Mouse (Mus musculus) heart, postnatal 10 days (tissue): ENCODE measurements at regions not wholly inside any gene's neighbourhood (a gene's known extent, or its start where the extent isn't known, plus 50 kb on each side); places are given as distances from the start of the nearest gene placed in this dataset.
A peak's percentile ranks its signal among the peaks of the same experiment; 100 is the strongest.
"Not testable (repeated sequence)": the region's sequence is repeated elsewhere in the genome, so short reads cannot be mapped to it uniquely, and the experiment has no call there.

Experiments used
- DNase-seq, 2 experiments: peaks; one replicate each; pipeline ENCODE4 v3.0.0; 2021
- intact Hi-C: fragments of 180-260 bp; cut with DNase I; formaldehyde crosslinking; loops from one replicate; pipeline ENCODE4 v1.15.1; 2025

- intact Hi-C loops, result no loop called here
- DNase-seq, result no peak
These were observed 50.6 kb upstream of the Ppp1r12a start for GRCm38 (mm10) chr10:108111398-108111797.

- no peak for DNase-seq
- intact Hi-C loops, result no loop called here
These were observed 51.1 kb upstream of the Ppp1r12a start for GRCm38 (mm10) chr10:108110891-108111290.

GRCm38 (mm10) chr10:108110197-108110596 lies 51.8 kb upstream of the Ppp1r12a start:
- intact Hi-C loops, result no loop called here
- no peak for DNase-seq

- intact Hi-C loops, DNase-seq: not testable (repeated sequence)
These were observed 53.5 kb upstream of the Ppp1r12a start for GRCm38 (mm10) chr10:108108500-108108899.

GRCm38 (mm10) chr10:108101521-108101920 lies 60.5 kb upstream of the Ppp1r12a start:
- DNase-seq, result peak; percentile 19 to 34
- intact Hi-C loops, result no loop called here

GRCm38 (mm10) chr10:108093043-108093442 lies 69.0 kb upstream of the Ppp1r12a start:
- intact Hi-C loops, result no loop called here
- no peak for DNase-seq

- intact Hi-C loops, result loop anchor here (2.0 to 5.0 kb wide), 2 partner anchors 73 to 159 kb away; partner anchors contain the start of gene Ppp1r12a
- DNase-seq, result peak; percentile 54 to 65
These were observed 72.5 kb upstream of the Ppp1r12a start for GRCm38 (mm10) chr10:108089375-108089981.

GRCm38 (mm10) chr10:108088883-108089282 lies 73.1 kb upstream of the Ppp1r12a start:
- DNase-seq, result peak in 1 of 2 experiments; percentile 39
- intact Hi-C loops, result loop anchor here (2.0 to 5.0 kb wide), 2 partner anchors 73 to 158 kb away; partner anchors contain the start of gene Ppp1r12a

GRCm38 (mm10) chr10:108088209-108088608 lies 73.8 kb upstream of the Ppp1r12a start:
- intact Hi-C loops, result loop anchor here (2.0 to 5.0 kb wide), 2 partner anchors 74 to 157 kb away; partner anchors contain the start of gene Ppp1r12a
- DNase-seq, result peak in 1 of 2 experiments; percentile 28

GRCm38 (mm10) chr10:108083220-108083619 lies 78.8 kb upstream of the Ppp1r12a start:
- no peak for DNase-seq
- intact Hi-C loops, result no loop called here

GRCm38 (mm10) chr10:108075144-108075543 lies 86.8 kb upstream of the Ppp1r12a start:
- intact Hi-C loops, result no loop called here
- no peak for DNase-seq

GRCm38 (mm10) chr10:108073828-108074227 lies 88.2 kb upstream of the Ppp1r12a start:
- no peak for DNase-seq
- intact Hi-C loops, result no loop called here

GRCm38 (mm10) chr10:108072211-108072610 lies 89.8 kb upstream of the Ppp1r12a start:
- DNase-seq, result no peak
- intact Hi-C loops, result no loop called here

GRCm38 (mm10) chr10:108071424-108071823 lies 90.6 kb upstream of the Ppp1r12a start:
- intact Hi-C loops, result no loop called here

GRCm38 (mm10) chr10:108067723-108068122 lies 94.3 kb upstream of the Ppp1r12a start:
- intact Hi-C loops, result loop anchor here (10.0 kb wide), 1 partner anchor 213 kb away; no protein-coding TSS in a partner anchor
- no peak for DNase-seq

More at GRCm38 (mm10) chr10:108071424-108071823, 90.6 kb upstream of the Ppp1r12a start:
- no peak for DNase-seq

GRCm38 (mm10) chr10:108066241-108066640 lies 95.8 kb upstream of the Ppp1r12a start:
- intact Hi-C loops, result loop anchor here (10.0 kb wide), 1 partner anchor 211 kb away; no protein-coding TSS in a partner anchor
- DNase-seq, result peak; percentile 34 to 70

GRCm38 (mm10) chr10:108061813-108062435 lies 100.1 kb upstream of the Ppp1r12a start:
- no peak for DNase-seq
- intact Hi-C loops, result loop anchor here (10.0 kb wide), 1 partner anchor 207 kb away; no protein-coding TSS in a partner anchor

- intact Hi-C loops, result loop anchor here (10.0 kb wide), 1 partner anchor 206 kb away; no protein-coding TSS in a partner anchor
- DNase-seq, result no peak
These were observed 101.4 kb upstream of the Ppp1r12a start for GRCm38 (mm10) chr10:108060554-108060953.

GRCm38 (mm10) chr10:108051637-108052036 lies 110.4 kb upstream of the Ppp1r12a start:
- no peak for DNase-seq
- intact Hi-C loops, result no loop called here

- no peak for DNase-seq
- intact Hi-C loops, result no loop called here
These were observed 113.6 kb upstream of the Ppp1r12a start for GRCm38 (mm10) chr10:108048426-108048825.

GRCm38 (mm10) chr10:108043519-108043918 lies 118.5 kb upstream of the Ppp1r12a start:
- intact Hi-C loops, result no loop called here
- no peak for DNase-seq

GRCm38 (mm10) chr10:108040027-108040426 lies 122.0 kb upstream of the Ppp1r12a start:
- no peak for DNase-seq
- intact Hi-C loops, result no loop called here
